Mouse (Mus musculus): ENCODE results near the gene Pde11a.
"Not testable (repeated sequence)": the region's sequence is repeated elsewhere in the genome, so short reads cannot be mapped to it uniquely, and the experiment has no call there.

The Pde11a gene

DNA sequence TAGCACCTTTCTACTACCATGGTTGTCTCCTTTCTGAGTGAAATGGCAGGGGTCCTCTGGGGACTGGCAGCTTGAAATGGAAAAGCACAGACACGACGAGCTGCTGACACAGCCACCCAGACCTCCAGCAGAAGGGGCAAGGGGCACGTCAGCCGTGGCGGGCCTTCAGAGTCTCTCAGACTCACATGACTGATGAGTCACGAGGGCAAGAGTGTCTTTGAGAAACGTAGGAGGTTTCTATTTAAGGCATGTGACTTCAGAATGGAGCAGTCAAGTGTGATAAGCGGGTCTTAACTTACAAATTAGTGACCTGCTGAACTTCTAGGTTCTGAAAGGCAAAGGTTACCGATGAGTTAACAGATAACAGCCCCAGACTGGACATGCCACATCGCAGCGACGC lies 340.8 kb downstream of the Pde11a start:
- DNase-seq (ENCODE audit: low read depth, low spot score): no peak

DNA sequence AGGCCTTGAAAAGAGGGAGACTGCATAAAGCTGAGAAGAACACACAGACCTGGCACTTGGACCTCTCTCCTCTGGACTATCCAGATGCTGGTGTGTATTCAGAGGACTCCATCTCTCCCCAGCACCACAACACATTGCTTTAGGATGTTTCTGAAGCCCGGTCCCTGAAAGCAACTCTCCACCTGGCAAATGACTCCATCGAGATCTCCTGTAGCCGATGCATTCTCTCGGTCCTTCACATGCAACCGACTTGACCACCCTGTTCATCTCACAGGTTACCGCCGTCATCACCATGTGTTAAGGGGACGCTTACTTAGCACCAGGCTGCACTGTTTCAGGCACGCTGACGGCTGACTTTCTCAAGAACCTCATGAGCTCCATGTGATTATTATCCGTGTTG lies 343.7 kb downstream of the Pde11a start:
- no peak for DNase-seq (ENCODE audit: low read depth, low spot score)

DNA sequence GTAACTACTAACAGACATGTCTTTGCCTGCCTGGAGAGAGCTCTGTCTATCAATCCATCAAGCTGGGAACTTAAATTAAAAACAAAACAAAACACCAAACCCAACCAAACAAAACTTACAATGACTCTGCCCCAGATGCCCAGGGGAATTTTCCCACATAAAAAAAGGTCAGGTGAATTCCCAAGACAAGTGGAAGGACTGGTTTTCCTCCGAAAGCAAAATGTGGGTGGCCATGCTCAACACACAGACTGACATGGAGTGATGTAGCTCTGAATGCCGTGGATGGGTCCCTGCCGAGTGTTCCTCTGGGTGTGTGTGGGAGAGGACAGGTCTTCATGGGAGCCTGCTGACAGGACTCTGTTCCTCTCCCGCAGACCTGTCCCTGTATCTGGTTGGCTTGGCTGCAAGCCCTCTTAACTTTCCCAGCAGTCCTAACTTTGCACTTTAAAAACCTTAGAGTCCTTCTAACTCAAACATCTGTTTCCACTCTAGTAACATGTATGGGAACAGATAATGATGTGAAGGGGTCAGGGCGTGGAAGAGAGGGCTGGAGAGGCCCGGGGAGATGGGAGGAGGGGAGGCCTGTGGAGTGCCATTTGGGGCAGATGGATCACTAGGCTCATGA lies 346.9 kb downstream of the Pde11a start:
- no peak for DNase-seq (ENCODE audit: low read depth, low spot score)

DNA sequence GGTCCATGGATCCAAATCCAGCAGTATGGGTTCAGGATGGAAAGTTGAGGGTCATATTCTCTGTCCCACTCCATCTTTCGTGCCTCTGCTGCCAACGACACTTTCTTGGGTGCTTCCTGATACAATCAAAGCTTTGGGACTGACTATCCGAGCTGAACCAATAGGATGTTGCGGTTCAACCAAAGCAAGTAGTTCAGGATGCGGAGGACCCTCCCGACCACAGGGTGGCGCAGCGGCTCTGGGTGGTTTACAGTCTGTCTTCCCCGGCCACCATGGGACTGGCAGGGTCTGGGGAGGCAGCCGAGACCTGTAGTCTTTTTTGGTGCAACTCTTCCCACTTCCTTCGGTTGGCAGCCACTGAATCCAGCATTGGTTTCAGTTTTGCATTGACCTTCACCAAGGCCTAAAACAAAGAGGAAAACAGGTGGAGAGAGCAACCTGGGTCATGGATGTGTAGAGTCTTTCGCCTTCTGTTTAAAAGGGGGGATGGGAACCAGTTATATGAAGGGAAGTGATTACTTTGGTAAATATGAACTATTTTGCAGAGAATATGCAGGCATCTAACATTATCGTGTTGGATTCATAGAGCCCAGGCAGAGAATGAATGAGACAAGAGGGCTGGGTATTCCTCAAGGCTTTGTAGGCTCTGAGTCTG lies 347.6 kb downstream of the Pde11a start:
- DNase-seq (ENCODE audit: low read depth, low spot score): no peak

DNA sequence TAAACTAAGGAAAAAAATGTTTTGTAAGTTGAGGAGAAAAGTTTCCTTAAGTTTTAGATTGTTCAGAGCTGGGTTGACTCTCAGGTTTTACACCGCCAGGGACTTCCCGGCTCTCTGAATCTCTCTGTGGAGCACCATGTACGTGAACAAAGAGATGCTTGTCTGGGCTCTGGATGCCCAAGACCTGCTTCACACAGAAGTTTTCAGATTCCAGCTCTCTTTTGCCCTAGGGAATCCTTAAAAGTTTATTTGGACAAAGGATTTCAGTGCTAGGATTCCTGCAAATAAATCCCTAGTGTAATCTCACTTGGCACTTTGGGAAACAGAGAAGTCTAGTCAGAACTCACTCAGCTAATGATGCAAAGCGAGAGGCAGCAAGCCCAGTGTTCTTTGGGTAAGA lies 348.9 kb downstream of the Pde11a start:
- no peak for DNase-seq (ENCODE audit: low read depth, low spot score)

DNA sequence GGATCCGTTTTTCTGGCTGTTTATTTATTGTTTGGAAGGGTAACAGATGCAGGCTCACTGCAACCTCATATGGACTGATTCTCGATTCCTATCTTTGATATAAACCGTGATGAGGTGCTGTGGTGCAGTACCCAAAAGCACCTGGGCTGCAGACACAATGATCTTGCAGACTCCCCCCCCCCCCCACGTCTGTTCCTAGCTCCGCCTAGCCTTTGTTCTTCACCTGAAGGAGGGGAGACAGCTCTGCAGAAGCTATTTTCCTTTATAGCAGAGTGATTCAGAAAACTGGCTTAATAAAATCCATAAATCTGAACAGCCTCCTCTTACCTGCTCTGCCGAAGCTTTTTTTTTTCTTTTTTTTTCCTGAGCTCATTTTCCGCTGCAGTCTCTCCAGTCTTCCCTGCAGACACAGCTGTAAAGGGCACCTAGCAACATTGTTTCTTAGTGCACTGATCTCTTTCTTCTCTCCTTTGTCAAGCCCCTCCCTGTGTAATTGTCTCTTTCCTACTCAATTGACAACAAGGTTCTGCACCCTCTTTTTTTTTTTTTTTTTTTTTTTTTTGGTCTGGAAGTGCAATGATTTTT lies 349.7 kb downstream of the Pde11a start:
- DNase-seq (ENCODE audit: low read depth, low spot score): no peak

DNA sequence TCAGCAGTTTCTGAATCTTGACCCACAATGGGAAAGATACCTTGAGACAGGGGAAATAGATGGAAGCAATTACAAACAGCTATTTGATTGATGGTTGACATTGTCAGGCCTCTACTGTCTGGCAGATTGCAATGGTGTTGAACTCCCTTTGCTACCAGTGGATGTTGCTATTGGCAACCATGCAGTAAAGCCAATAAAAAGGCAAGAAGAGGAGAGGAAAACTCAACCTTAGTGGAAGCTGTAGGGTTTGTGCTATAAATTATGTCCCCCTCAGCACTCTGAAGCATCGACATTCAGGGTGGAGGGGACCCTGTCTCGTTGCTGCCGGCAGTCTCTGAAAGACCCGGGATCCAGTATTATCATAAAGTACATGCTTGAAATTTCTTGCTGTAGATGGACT lies 350.2 kb downstream of the Pde11a start:
- DNase-seq (ENCODE audit: low read depth, low spot score): no peak

DNA sequence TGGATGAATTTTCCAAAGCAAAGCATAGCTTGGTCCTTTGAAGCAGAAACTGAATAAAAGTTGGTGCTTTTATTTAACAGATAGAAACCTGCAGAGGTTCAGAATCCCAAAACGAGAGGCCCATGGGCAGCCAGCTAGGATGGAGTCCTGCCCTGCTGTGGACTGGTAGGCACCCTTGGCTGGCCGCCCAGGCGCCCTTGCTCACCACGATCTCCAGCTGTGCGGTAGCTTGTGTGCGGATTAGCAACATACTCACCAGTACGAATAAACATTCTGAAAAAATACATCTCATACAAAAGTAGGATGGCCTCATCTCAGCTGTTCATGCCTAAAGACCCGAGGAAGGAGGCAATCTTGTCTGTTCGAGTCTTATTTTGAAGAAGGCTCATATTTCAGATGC lies 350.8 kb downstream of the Pde11a start:
- DNase-seq (ENCODE audit: low read depth, low spot score): no peak

DNA sequence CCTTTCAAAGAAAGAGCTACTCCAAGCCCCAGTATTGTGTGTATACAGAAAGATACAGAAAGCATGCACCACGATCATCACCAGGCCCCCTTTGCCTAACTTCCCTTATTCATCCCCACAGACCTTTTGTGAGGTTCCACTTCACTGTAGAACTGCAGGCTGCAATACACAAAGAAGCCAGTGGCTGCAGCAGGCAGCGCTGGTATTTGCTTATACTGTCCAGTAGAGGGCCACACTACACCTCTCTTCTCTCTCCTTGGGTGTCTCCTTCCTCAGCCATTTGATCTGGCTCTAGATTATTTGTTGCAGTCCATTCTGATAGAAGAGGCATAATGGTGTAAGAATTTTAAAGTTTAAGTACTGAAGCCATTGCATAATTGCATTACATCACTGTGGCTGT lies 353.4 kb downstream of the Pde11a start:
- peak; percentile 45 for DNase-seq (ENCODE audit: low read depth, low spot score)

DNA sequence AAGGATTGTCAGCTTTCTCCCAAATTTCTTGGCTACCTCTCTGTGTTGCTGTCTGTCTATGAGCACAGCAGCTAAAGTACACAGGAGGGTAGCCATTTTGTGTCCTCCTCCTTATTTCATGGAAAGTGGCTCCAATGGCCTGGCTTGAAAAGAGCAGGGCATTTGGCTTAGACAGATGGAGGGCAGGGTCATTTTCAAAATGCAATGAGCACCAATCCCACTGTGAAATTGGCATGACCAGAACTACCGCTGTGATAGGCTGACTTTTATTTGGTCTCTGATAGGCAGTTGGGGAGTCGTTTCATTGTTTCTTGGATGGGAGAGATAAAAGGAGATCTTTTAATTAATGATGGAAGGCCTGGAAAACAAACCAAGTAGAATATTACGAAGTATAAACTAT lies 354.7 kb downstream of the Pde11a start:
- DNase-seq (ENCODE audit: low read depth, low spot score): no peak

DNA sequence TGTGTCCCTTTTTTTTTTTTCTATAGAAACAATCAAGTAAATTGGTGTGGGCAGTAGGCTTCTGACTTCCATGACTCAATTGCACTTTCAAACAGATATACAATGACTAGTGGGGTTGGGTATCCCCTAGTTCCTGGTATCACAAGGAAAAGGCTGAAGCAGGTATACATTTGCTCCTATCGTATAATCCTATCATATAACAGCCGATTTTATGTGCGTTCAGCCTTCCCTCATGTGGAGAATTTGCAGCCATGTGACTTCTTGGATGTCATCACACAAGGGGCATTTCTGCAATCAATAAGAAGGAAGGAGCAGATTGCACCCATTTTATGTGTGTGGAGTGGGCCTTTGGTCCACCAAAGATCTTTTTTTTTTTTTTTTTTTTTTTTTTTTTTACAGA lies 355.5 kb downstream of the Pde11a start:
- DNase-seq (ENCODE audit: low read depth, low spot score): no peak

DNA sequence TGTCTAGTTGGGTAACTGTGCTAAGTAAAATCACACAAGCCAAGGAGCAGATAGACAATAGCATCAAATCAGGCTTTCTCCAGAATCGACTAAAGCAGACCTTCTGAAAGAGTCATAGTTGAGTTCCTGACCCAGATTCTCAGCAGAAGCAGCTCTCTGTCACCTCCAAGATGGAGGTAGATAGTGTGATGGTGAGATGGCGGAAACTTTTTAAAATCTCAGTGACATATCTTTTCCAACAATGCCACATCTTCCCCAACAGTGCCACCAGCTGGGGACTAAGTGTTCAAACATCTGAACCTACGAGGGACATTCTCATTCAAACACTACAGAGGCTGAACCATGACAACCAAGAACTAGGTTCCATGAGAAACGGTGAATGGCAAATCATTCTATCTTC lies 355.9 kb downstream of the Pde11a start:
- DNase-seq (ENCODE audit: low read depth, low spot score): no peak

DNA sequence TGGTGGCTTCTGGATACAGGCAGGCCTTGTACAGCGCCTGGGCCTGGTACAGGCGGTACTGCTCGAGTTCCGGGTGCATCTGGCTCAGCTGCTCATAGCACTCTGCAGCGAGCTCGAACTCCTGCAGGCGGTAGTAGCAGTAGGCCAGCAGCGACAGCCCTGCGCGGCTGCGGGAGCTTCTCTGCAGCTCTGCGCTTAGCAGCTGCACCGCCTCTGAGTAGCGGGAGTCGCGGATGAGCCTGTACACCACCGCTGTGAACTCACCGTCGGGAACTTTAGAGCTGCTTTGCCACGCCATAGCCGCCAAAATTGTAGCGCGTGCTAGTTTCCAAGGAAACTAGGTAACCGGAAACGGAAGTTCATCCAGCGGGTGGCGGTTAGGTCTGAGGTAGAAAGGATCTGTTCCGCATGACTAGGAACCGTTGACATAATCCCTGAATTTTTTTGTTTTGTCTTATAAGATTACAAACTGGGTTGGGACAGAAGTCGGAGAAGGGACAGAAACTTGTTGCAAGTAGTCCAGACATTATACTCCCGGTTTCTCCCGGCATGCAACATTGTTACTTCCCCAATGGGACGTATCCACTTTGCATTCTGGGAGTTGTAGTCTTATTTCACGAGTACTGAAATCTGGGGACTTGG lies 357.0 kb downstream of the Pde11a start, which contains the start of gene Ttc30a1:
TSS of gene Ttc30a1 (minus strand) at position 528 of the 642 bp plus-strand sequence.
- DNase-seq (ENCODE audit: low read depth, low spot score): peak; percentile 83

DNA sequence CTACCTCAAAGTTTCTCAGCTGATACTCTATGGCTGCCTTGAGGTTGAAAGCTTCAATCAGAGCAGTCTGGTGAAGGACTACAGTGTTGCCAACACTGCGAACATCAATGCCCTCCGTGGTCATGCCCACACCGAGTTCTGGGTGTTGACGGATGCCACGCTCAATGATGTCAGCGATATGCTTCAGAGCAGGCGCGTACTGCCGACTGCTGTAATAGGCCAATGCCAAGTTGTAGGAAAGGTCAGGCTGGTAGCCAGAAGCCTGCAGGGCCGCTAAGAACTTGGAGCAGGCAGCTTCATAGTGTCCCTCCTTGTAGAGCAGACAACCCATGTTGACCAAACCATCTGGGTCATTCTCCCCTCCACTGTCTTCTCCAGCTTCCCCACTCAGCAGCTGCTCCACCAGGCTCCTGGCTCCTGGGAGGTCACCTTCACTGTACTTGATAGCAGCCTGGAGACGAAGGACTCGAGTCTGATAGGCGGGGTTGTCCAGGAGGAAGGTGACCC lies 357.6 kb downstream of the Pde11a start:
- not testable (repeated sequence) for DNase-seq (ENCODE audit: low read depth, low spot score)

DNA sequence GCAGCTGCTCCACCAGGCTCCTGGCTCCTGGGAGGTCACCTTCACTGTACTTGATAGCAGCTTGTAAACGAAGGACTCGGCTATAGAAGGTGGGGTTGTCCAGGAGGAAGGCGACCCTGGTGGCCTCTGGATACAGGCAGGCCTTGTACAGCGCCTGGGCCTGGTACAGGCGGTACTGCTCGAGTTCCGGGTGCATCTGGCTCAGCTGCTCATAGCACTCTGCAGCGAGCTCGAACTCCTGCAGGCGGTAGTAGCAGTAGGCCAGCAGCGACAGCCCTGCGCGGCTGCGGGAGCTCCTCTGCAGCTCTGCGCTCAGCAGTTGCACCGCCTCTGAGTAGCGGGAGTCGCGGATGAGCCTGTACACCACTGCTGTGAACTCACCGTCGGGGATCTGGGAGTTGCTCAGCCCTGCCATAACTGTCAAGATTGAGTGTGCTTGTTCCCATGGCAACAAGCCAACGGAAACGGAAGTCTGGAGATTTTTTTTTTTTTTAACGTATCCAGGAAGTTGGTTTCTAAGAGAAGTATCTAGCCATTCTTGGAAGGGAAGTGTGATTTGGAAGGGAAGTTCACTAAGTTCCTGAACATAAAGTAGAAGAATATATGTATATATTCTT lies 360.7 kb downstream of the Pde11a start, which contains the start of gene Ttc30a2:
TSS of gene Ttc30a2 (minus strand) at position 419 of the 617 bp plus-strand sequence.
- DNase-seq (ENCODE audit: low read depth, low spot score): not testable (repeated sequence)

DNA sequence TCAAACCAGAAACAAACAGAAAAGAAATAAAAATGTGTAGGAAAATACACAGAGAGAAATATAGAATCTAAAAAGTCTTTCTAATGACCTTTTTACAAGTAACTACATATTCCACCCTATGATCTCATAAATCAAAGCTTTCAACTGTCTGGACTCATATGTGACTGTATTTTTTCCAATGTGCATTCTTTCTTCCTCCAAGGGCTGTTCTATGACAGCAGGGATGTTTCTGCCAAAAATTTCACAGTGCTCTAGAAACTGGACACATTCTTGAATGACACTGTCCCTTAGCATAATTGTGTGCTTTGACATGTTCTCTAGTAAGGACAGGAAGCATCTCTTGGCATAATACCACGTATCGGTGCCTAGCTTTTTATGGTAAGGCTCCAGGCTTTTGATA lies 362.5 kb downstream of the Pde11a start:
- not testable (repeated sequence) for DNase-seq (ENCODE audit: low read depth, low spot score)

DNA sequence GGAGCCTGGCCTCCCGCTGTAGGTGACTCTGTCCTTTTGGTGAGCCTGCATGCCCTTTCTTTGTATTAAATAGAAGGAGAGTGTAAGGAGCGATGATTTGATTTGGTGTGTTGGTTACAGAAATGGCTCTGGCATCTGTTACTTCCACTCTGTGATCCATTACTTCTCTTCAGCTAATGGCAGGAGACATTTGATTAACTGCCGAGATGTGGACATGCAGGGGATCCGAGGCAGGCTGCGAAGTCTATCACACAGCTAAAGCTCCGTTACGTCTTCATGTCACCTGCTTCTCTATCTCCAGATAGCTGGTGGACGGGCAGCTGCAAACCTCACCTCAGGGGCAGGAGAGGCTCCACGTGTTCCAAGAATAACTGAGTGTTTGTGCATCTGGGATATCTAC lies 364.4 kb downstream of the Pde11a start:
- no peak for DNase-seq (ENCODE audit: low read depth, low spot score)

DNA sequence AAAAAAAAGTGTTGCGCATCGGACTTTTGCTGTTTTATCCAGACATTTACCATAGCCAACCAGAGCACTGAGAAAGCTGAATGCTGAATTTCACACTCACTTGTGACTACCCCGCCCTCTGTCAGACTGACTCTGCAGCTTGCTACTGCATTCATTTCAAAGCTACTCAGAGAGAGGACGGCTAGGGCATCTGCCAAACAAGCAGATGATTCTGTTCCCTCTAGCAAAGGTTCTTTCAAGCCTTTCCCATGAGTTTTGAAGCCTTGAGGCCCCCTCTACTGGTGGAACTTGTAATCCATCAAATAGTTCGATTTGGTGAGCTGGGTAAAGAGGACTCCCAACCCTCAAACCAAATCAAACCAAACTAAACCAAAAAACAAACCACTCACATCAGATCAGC lies 373.6 kb downstream of the Pde11a start:
- no peak for DNase-seq (ENCODE audit: low read depth, low spot score)

DNA sequence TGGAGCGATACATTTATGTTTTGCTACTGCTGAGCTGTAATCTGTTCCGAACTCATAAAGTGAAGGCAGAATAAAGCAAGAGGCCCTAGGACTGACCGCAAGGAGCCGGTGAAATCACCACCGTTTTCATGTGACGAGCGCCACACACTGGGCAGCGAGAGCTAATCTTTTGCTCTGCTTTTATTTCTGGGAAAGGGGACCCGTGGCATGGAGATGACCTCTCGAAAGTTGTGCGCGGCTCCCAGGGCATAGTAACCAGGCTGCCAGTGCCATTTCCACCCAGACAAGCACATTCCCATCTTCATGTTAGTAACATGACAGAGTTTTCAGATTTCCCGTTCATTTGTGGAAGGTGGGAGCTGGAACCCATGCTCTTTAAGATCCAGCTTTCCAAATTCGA lies 374.1 kb downstream of the Pde11a start:
- DNase-seq (ENCODE audit: low read depth, low spot score): no peak

DNA sequence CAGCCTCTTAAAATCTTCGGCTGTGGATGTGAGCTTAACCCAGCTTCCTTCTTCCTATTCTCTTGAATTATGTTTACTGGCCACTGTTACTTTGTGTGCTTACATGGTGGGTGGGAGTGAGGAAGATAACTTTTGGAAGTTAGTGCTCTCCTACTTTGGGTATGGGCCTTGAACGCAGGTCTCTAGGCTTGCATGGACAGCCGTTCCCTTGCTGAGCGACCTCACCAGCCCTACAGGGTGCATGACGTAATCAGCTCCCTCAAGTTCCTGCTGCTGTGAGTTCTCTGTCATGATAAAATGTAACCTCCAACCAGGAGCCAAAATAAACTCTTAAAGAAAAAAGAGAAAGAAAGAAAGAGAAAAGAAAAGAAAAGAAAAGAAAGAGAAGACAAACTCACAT lies 374.5 kb downstream of the Pde11a start:
- DNase-seq (ENCODE audit: low read depth, low spot score): no peak

DNA sequence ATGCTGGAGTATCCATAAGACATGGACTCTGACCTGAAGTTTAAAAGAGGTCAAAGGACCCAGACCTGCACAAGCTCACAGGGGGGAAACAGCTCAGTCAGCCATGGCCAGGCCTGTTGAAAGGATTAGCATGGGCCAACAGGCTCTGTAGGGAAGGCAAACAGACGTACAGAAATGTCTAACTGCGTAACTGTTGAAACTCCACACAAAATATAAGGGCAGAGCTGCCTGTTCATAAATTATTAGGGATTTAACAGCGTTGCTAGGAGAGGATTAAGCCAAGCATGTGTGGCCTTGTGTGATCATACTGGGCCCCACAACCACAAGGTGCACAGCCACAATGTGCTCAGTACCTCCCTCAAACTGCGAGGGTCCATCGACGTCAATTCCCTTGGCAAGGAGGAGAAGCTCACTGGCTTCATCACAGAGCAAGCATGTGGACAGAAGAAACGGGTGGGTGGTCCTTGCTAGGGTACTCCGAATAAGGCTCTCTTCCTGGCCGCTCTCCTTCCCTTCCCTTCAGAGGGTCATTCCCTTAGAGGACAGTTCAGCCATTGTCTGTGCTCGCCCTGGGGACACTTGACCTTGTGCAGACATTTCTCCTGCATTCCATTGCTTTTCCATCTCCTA lies 375.2 kb downstream of the Pde11a start:
- no peak for DNase-seq (ENCODE audit: low read depth, low spot score)

All from retina, adult 2 months (tissue).